19 mouse cellular contexts compared by ENCODE assay signal in genomic region chr1:170380505-170380904, GRCm38 (mm10).
DNase-seq lines count a peak whose midpoint lies in the region; ATAC-seq and TF ChIP-seq lines count a peak whose summit lies in the region.
"Had no signal": no experiment of that assay in that cellular context is flagged by ENCODE, and none has a peak within 500 bp of the region (broad histone marks: within the 10 kb centered on the region; RNA-seq: fewer than 3 reads in every experiment).

No protein-coding gene starts in this region.

- intact Hi-C loops in left cerebral cortex, adult 2 months (cut with DNase I), result no loop called here

- peaks cover 5% of the 10 kb centered on the region for H3K4me1 ChIP-seq in forebrain, embryonic 11.5 days (replicated peaks; ENCODE audit: control insufficient read depth, insufficient read depth, low read length)
- H3K4me1 ChIP-seq in forebrain, postnatal 0 days (ENCODE audit: insufficient read depth), result no peaks in the 10 kb centered on the region
- H3K4me1 ChIP-seq in midbrain, embryonic 11.5 days (ENCODE audit: control insufficient read depth, insufficient read depth, low read length), result peaks cover 11% of the 10 kb centered on the region; the same call in 1 of the 2 replicates
- peaks cover 17% of the 10 kb centered on the region for H3K4me1 ChIP-seq in midbrain, embryonic 13.5 days (replicated peaks)
- H3K4me1 ChIP-seq: embryonic facial prominence, embryonic 12.5 days had no signal

- H3K27me3 ChIP-seq in forebrain, embryonic 11.5 days (ENCODE audit: control insufficient read depth, insufficient read depth, low read length), result no peaks in the 10 kb centered on the region
- H3K27me3 ChIP-seq in forebrain, postnatal 0 days (ENCODE audit: insufficient read depth, low read length), result no peaks in the 10 kb centered on the region
- H3K27me3 ChIP-seq in midbrain, embryonic 11.5 days (ENCODE audit: control insufficient read depth, insufficient read depth, low read length), result no peaks in the 10 kb centered on the region
- H3K27me3 ChIP-seq in midbrain, embryonic 13.5 days, result no peaks in the 10 kb centered on the region
- H3K27me3 ChIP-seq: embryonic facial prominence, embryonic 12.5 days; hindbrain, embryonic 15.5 days had no signal

- no peak for TF ChIP-seq CTCF in forebrain, postnatal 0 days (IDR thresholded peaks at IDR 0.05; ENCODE audit: low read depth)
- TF ChIP-seq CTCF in left cerebral cortex, adult 2 months (IDR thresholded peaks at IDR 0.05), result no peak

- WGBS in forebrain, embryonic 11.5 days, result 3% methylated on average over 2 of the region's 2 CpGs
- WGBS in forebrain, postnatal 0 days, result 18% methylated on average over 2 of the region's 2 CpGs
- WGBS in midbrain, embryonic 11.5 days, result 6% methylated on average over 2 of the region's 2 CpGs
- WGBS in midbrain, embryonic 13.5 days, result 13% methylated on average over 2 of the region's 2 CpGs

- no peaks in the 10 kb centered on the region for H3K36me3 ChIP-seq in forebrain, embryonic 11.5 days (ENCODE audit: control insufficient read depth, insufficient read depth, low read length)
- H3K36me3 ChIP-seq in forebrain, postnatal 0 days (ENCODE audit: insufficient read depth), result no peaks in the 10 kb centered on the region
- H3K36me3 ChIP-seq in midbrain, embryonic 11.5 days (ENCODE audit: control insufficient read depth, insufficient read depth, low read length), result no peaks in the 10 kb centered on the region
- H3K36me3 ChIP-seq in midbrain, embryonic 13.5 days, result no peaks in the 10 kb centered on the region
- H3K36me3 ChIP-seq: embryonic facial prominence, embryonic 12.5 days; G1E; heart, embryonic 10.5 days; hindbrain, embryonic 15.5 days had no signal

- peak; percentile 68; the same call in 1 of the 2 replicates for ATAC-seq in forebrain, embryonic 11.5 days (replicated peaks; ENCODE audit: low FRiP score)
- no peak for ATAC-seq in forebrain, postnatal 0 days
- ATAC-seq in midbrain, embryonic 11.5 days (ENCODE audit: low FRiP score), result peak; percentile 33; the same call in 1 of the 2 replicates
- no peak for ATAC-seq in midbrain, embryonic 13.5 days
- ATAC-seq: forebrain, embryonic 14.5 days had no signal

- no peak for DNase-seq in forebrain, embryonic 11.5 days (ENCODE audit: low spot score)
- no peak for DNase-seq in forebrain, postnatal 0 days
- no peak for DNase-seq in midbrain, embryonic 11.5 days (ENCODE audit: low spot score, missing footprints)
- DNase-seq in retina, embryonic 14.5 days (ENCODE audit: low spot score), result peak; percentile 27
- DNase-seq in layer of hippocampus, adult 9-10 months (ENCODE audit: low spot score), result no peak
- no peak for DNase-seq in left cerebral cortex, adult 2 months (ENCODE audit: extremely low spot score in 1 of 2, low spot score in 2 of 2)
- DNase-seq: adrenal gland, postnatal 10 days; cerebellum, adult 11 months; cerebellum, adult 8-10 months; cerebellum, postnatal 25 days; gastrocnemius, postnatal 36 days; heart, adult 18-20 months; heart, postnatal 10 days had no signal

- H3K9ac ChIP-seq in forebrain, embryonic 11.5 days (ENCODE audit: low read length), result no peak overlapping the region
- no peak overlapping the region for H3K9ac ChIP-seq in forebrain, postnatal 0 days
- H3K9ac ChIP-seq in midbrain, embryonic 11.5 days (ENCODE audit: low read length), result no peak overlapping the region
- no peak overlapping the region for H3K9ac ChIP-seq in midbrain, embryonic 13.5 days (replicated peaks)
- H3K9ac ChIP-seq: embryonic facial prominence, embryonic 12.5 days; hindbrain, embryonic 15.5 days had no signal

- H3K4me3 ChIP-seq in forebrain, embryonic 11.5 days (ENCODE audit: low read depth, low read length), result no peak overlapping the region
- no peak overlapping the region for H3K4me3 ChIP-seq in forebrain, postnatal 0 days (ENCODE audit: low read depth, low read length)
- H3K4me3 ChIP-seq in midbrain, embryonic 11.5 days (ENCODE audit: low read depth, low read length), result no peak overlapping the region
- H3K4me3 ChIP-seq in midbrain, embryonic 13.5 days (replicated peaks), result no peak overlapping the region
- no peak overlapping the region for H3K4me3 ChIP-seq in left cerebral cortex, adult 2 months
- H3K4me3 ChIP-seq: embryonic facial prominence, embryonic 12.5 days; heart, embryonic 10.5 days; hindbrain, embryonic 15.5 days had no signal

- no peak overlapping the region for H3K27ac ChIP-seq in forebrain, embryonic 11.5 days (ENCODE audit: low read depth, low read length)
- H3K27ac ChIP-seq in forebrain, postnatal 0 days (ENCODE audit: low read depth, low read length), result no peak overlapping the region
- no peak overlapping the region for H3K27ac ChIP-seq in midbrain, embryonic 11.5 days (ENCODE audit: low read depth, low read length)
- no peak overlapping the region for H3K27ac ChIP-seq in midbrain, embryonic 13.5 days
- no peak overlapping the region; the same call in 1 of the 2 replicates for H3K27ac ChIP-seq in left cerebral cortex, adult 2 months
- H3K27ac ChIP-seq: embryonic facial prominence, embryonic 12.5 days; heart, embryonic 10.5 days; hindbrain, embryonic 15.5 days had no signal

- H3K4me2 ChIP-seq in forebrain, embryonic 11.5 days (ENCODE audit: low read depth, low read length, severe bottlenecking), result no peak overlapping the region
- no peak overlapping the region for H3K4me2 ChIP-seq in forebrain, postnatal 0 days (ENCODE audit: low read depth)
- no peak overlapping the region for H3K4me2 ChIP-seq in midbrain, embryonic 11.5 days
- H3K4me2 ChIP-seq in midbrain, embryonic 13.5 days (replicated peaks), result no peak overlapping the region
- H3K4me2 ChIP-seq: embryonic facial prominence, embryonic 12.5 days; hindbrain, embryonic 15.5 days had no signal

- no peaks in the 10 kb centered on the region for H3K9me3 ChIP-seq in forebrain, embryonic 11.5 days (ENCODE audit: control insufficient read depth, low read length)
- no peaks in the 10 kb centered on the region for H3K9me3 ChIP-seq in forebrain, postnatal 0 days (ENCODE audit: low read length)
- H3K9me3 ChIP-seq in midbrain, embryonic 11.5 days (ENCODE audit: control insufficient read depth, low read length), result no peaks in the 10 kb centered on the region
- no peaks in the 10 kb centered on the region for H3K9me3 ChIP-seq in midbrain, embryonic 13.5 days
- H3K9me3 ChIP-seq: embryonic facial prominence, embryonic 12.5 days; G1E; heart, embryonic 10.5 days; hindbrain, embryonic 15.5 days had no signal

Comparison
In these comparisons a context has a peak if more than half of its experiments do, and no peak if none do; other contexts are left out.
1. ATAC-seq: peak in forebrain, embryonic 11.5 days (single experiment) and midbrain, embryonic 11.5 days (single experiment); none in forebrain, postnatal 0 days (single experiment) and midbrain, embryonic 13.5 days (single experiment).